Mouse (Mus musculus) liver, postnatal 0 days (tissue): ENCODE data around the gene Natd1.

Experiments
- CTCF ChIP-seq: sonication (generic); IDR thresholded peaks from 2 replicates; pipeline ENCODE4 v1.5.1; 2016; ENCODE audit warnings: antibody characterized with exemption, low read depth
- EP300 ChIP-seq: IDR thresholded peaks from 2 replicates; pipeline ENCODE4 v1.6.1; 2016; ENCODE audit warnings: antibody characterized with exemption, low read depth, mild to moderate bottlenecking

- TF ChIP-seq CTCF (no peak), EP300 (no peak)
Measured at GRCm38 (mm10) chr11:60924981-60925380, 10.4 kb upstream of the Natd1 start.
